Mouse (Mus musculus) ES-Bruce4 (cell line): ENCODE measurements around the gene Npm1. TPM values are rescaled to one million over a fixed set of nuclear protein-coding genes. Genes with fewer than 3 reads are reported as not detected.
A peak's percentile ranks its signal among the peaks of the same experiment; 100 is the strongest.

Experiments
- H3K27ac ChIP-seq: 2 replicates; pipeline ENCODE4 v1.5.1; 2012; ENCODE audit warnings: low read length, inconsistent platforms; ENCODE audit not compliant: insufficient read depth
- H3K27me3 ChIP-seq: 2 replicates; pipeline ENCODE4 v1.6.1; 2012; ENCODE audit warnings: mild to moderate bottlenecking, low read length, inconsistent platforms; ENCODE audit not compliant: control insufficient read depth, poor library complexity, insufficient read depth, severe bottlenecking
- H3K36me3 ChIP-seq: 2 replicates; pipeline ENCODE4 v1.6.1; 2012; ENCODE audit warnings: inconsistent platforms, mild to moderate bottlenecking, low read length, moderate library complexity; ENCODE audit not compliant: control insufficient read depth, poor library complexity, insufficient read depth, severe bottlenecking
- H3K4me1 ChIP-seq: one replicate; pipeline ENCODE4 v1.8.1; 2011; ENCODE audit warnings: low read length; ENCODE audit not compliant: control insufficient read depth, insufficient read depth
- H3K4me3 ChIP-seq: 2 replicates; pipeline ENCODE4 v1.5.1; 2011; ENCODE audit warnings: low read depth, mild to moderate bottlenecking, low read length
- H3K9ac ChIP-seq: 2 replicates; pipeline ENCODE4 v1.6.1; 2012; ENCODE audit warnings: low read depth, mild to moderate bottlenecking, inconsistent platforms; ENCODE audit not compliant: poor library complexity, severe bottlenecking
- H3K9me3 ChIP-seq: replicated peaks from 2 replicates; pipeline ENCODE4 v1.6.1; 2012; ENCODE audit warnings: mild to moderate bottlenecking, low read length, inconsistent platforms; ENCODE audit not compliant: control insufficient read depth, poor library complexity, insufficient read depth, severe bottlenecking
- CTCF ChIP-seq: IDR thresholded peaks from one replicate; pipeline ENCODE4 v1.8.1; 2011; ENCODE audit warnings: low read depth, low read length
- EP300 ChIP-seq: IDR thresholded peaks from 2 replicates; pipeline ENCODE4 v1.6.1; 2011; ENCODE audit warnings: low read depth, low read length; ENCODE audit not compliant: insufficient read depth
- POLR2A ChIP-seq: IDR thresholded peaks from one replicate; pipeline ENCODE4 v1.8.1; 2011; ENCODE audit warnings: low read length; ENCODE audit not compliant: insufficient read depth
- polyA plus RNA-seq: library from polyadenylated mRNA; stranded (reverse); fragments of >200 nt; gene quantifications from 2 replicates; pipeline ENCODE4 v1.2.4, GENCODE M21; 2011; ENCODE audit warnings: low read depth; ENCODE audit not compliant: missing spikeins, insufficient read depth, insufficient read length

Gene Npm1
- polyA plus RNA-seq: 4,703 and 5,189 TPM in 2 replicates

- TF ChIP-seq POLR2A (peak; percentile 99), CTCF (no peak), EP300 (0 out of 2 replicates have a peak, but pooled peaks have one; percentile 22)
- H3K36me3 ChIP-seq: peaks cover 46% of the 10 kb centered on the region
- H3K27ac ChIP-seq: peak within 1 kb of the TSS; percentile 71
- H3K4me1 ChIP-seq: peaks cover 2% of the 10 kb centered on the region
- peak within 1 kb of the TSS; percentile 88 for H3K4me3 ChIP-seq
- H3K9me3 ChIP-seq: no peaks in the 10 kb centered on the region
- peak within 1 kb of the TSS; percentile 98 for H3K9ac ChIP-seq
- H3K27me3 ChIP-seq: no peaks in the 10 kb centered on the region; the same call in 1 of the 2 replicates
Measured at GRCm38 (mm10) chr11:33162998-33163506, at the start of gene Npm1. Npm1 (minus strand) TSS chr11:33163206.

GRCm38 (mm10) chr11:33207411-33207810 lies 44.4 kb upstream of the Npm1 start:
- H3K27ac ChIP-seq: no peak overlapping the region
- no peak overlapping the region for H3K9ac ChIP-seq
- H3K27me3 ChIP-seq: peaks cover 17% of the 10 kb centered on the region
- no peaks in the 10 kb centered on the region for H3K4me1 ChIP-seq
- no peak overlapping the region for H3K4me3 ChIP-seq
- H3K9me3 ChIP-seq: no peaks in the 10 kb centered on the region
- TF ChIP-seq CTCF: no peak
- TF ChIP-seq POLR2A: no peak
- TF ChIP-seq EP300: no peak
- H3K36me3 ChIP-seq: no peaks in the 10 kb centered on the region

DNA sequence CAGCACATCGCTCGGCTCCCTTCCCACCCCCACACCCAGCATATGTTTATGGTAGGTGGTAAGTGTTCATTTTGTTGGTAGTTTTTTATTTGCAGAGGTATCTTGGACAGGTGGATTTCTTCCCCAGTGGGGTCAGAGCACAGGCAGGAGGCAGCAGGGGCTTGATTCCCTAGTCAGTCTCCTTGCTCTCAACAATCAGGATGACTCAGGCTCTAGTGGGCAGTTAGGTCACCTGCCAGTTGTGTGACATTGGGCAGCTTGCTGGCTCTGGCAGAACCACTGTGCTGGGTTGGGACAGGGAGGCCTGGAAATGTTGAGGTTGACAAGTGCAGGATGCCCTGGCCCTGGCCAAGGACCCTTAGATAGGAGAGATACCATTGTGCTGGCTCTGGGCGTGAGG lies 42.0 kb upstream of the Npm1 start:
- no peak overlapping the region for H3K4me3 ChIP-seq

DNA sequence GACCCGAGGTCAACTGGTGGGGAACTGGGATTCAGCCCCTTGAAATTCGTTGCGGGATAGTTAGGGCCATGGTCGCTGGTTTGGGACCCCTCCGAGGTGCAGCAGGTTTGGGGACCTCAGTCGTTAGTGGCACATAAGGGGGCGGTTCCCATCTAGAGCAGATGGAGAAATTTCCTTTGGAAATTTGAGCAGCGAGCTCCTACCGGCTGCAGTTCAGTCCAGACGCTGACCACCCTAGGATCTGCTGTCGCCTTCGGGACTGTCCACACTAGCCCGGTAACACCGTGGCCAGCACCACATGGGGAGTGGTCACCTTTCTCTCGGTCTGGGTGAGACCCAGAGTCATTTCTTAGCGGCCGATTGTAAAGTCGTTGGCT lies 41.3 kb upstream of the Npm1 start:
- H3K4me1 ChIP-seq: no peaks in the 10 kb centered on the region
- TF ChIP-seq EP300 (no peak), POLR2A (no peak), CTCF (no peak)
- H3K27ac ChIP-seq: no peak overlapping the region
- no peaks in the 10 kb centered on the region for H3K36me3 ChIP-seq
- H3K4me3 ChIP-seq: peak overlapping the region; percentile 56
- peaks cover 41% of the 10 kb centered on the region for H3K27me3 ChIP-seq
- no peak overlapping the region for H3K9ac ChIP-seq
- H3K9me3 ChIP-seq: no peaks in the 10 kb centered on the region

More for the DNA sequence above, 42.0 kb upstream of the Npm1 start:
- no peak overlapping the region for H3K9ac ChIP-seq
- no peaks in the 10 kb centered on the region for H3K9me3 ChIP-seq
- H3K27ac ChIP-seq: no peak overlapping the region
- H3K27me3 ChIP-seq: peaks cover 40% of the 10 kb centered on the region
- no peaks in the 10 kb centered on the region for H3K36me3 ChIP-seq
- TF ChIP-seq POLR2A (no peak), EP300 (no peak), CTCF (no peak)
- H3K4me1 ChIP-seq: no peaks in the 10 kb centered on the region

GRCm38 (mm10) chr11:33203383-33204328 lies 40.6 kb upstream of the Npm1 start, which contains the start of gene Tlx3:
Tlx3 (minus strand) TSS chr11:33203589.
- H3K9ac ChIP-seq: peak within 1 kb of the TSS; percentile 58
- TF ChIP-seq EP300 (no peak), CTCF (no peak), POLR2A (no peak)
- H3K4me1 ChIP-seq: no peaks in the 10 kb centered on the region
- peak within 1 kb of the TSS; percentile 56 for H3K4me3 ChIP-seq
- no peak within 1 kb of the TSS for H3K27ac ChIP-seq
- H3K36me3 ChIP-seq: no peaks in the 10 kb centered on the region
- H3K27me3 ChIP-seq: peaks cover 47% of the 10 kb centered on the region
- H3K9me3 ChIP-seq: no peaks in the 10 kb centered on the region

- no peaks in the 10 kb centered on the region for H3K36me3 ChIP-seq
- no peak overlapping the region for H3K27ac ChIP-seq
- peak overlapping the region; percentile 56 for H3K4me3 ChIP-seq
- peaks cover 48% of the 10 kb centered on the region for H3K27me3 ChIP-seq
- H3K9ac ChIP-seq: peak overlapping the region; percentile 58
- no peaks in the 10 kb centered on the region for H3K9me3 ChIP-seq
- no peaks in the 10 kb centered on the region for H3K4me1 ChIP-seq
- TF ChIP-seq CTCF (no peak), POLR2A (no peak), EP300 (no peak)
Measured at GRCm38 (mm10) chr11:33202972-33203371, 40.0 kb upstream of the Npm1 start.
